Mouse (Mus musculus) lung, embryonic 15.5 days (tissue): ENCODE measurements around the gene Crtac1. TPM values are rescaled to one million over a fixed set of nuclear protein-coding genes. Genes with fewer than 3 reads are reported as not detected.

Experiments used
- ATAC-seq: fragments of 200-750 bp; cut with Nextera tagmentation; 2 replicates; pipeline ENCODE4 v1.8.0; 2017; ENCODE audit warnings: moderate number of reproducible peaks, borderline replicate concordance; ENCODE audit not compliant: low FRiP score, low TSS enrichment; ENCODE audit errors: extremely low read depth
- H3K27ac ChIP-seq: fragments of 300-500 bp; sonication (generic); 2 replicates; pipeline ENCODE4 v1.5.1; 2015; ENCODE audit warnings: moderate library complexity, mild to moderate bottlenecking, inconsistent platforms
- H3K27me3 ChIP-seq: fragments of 300-500 bp; sonication (generic); 2 replicates; pipeline ENCODE4 v1.6.1; 2015; ENCODE audit warnings: inconsistent platforms
- H3K36me3 ChIP-seq: fragments of 300-500 bp; sonication (generic); 2 replicates; pipeline ENCODE4 v1.6.1; 2015; ENCODE audit warnings: inconsistent platforms
- H3K4me1 ChIP-seq: fragments of 300-500 bp; sonication (generic); 2 replicates; pipeline ENCODE4 v1.6.1; 2015; ENCODE audit warnings: inconsistent platforms
- H3K4me2 ChIP-seq: fragments of 300-500 bp; sonication (generic); 2 replicates; pipeline ENCODE4 v1.6.1; 2015; ENCODE audit warnings: inconsistent platforms, mild to moderate bottlenecking, moderate library complexity
- H3K4me3 ChIP-seq: fragments of 300-500 bp; sonication (generic); 2 replicates; pipeline ENCODE4 v1.5.1; 2015; ENCODE audit warnings: mild to moderate bottlenecking, inconsistent platforms
- H3K9ac ChIP-seq: fragments of 300-500 bp; sonication (generic); 2 replicates; pipeline ENCODE4 v1.6.1; 2015; ENCODE audit warnings: inconsistent platforms
- H3K9me3 ChIP-seq: fragments of 300-500 bp; sonication (generic); 2 replicates; pipeline ENCODE4 v1.6.1; 2016; ENCODE audit warnings: inconsistent platforms
- WGBS: fragments of 180-500 bp; shearing (Covaris S2); methylation state at CpG from one replicate; pipeline ENCODE4 v1.1.7; 2015; 5-methylcytosine and 5-hydroxymethylcytosine counted together
- polyA plus RNA-seq: library from polyadenylated mRNA; unstranded; fragments of >200 nt; fragmentation: Nextera tagmentation; extraction: Ambion mirVana; gene quantifications from 2 replicates; pipeline ENCODE4 v1.2.1, GENCODE M21; 2015

Crtac1 gene
- polyA plus RNA-seq, 1 experiment from 2014 or later, result 2.0 TPM

- H3K27me3 ChIP-seq, result peaks cover 42% of the 10 kb centered on the region
- no peaks in the 10 kb centered on the region for H3K9me3 ChIP-seq
- WGBS, result 49% methylated on average over 8 of the region's 8 CpGs
- no peak for ATAC-seq
- no peak overlapping the region for H3K4me3 ChIP-seq
- H3K9ac ChIP-seq, result no peak overlapping the region
- H3K4me2 ChIP-seq, result no peak overlapping the region
- H3K27ac ChIP-seq, result no peak overlapping the region
- no peaks in the 10 kb centered on the region for H3K4me1 ChIP-seq
- H3K36me3 ChIP-seq, result no peaks in the 10 kb centered on the region
These were observed 51.8 kb downstream of the Crtac1 start for GRCm38 (mm10) chr19:42379798-42380197.

GRCm38 (mm10) chr19:42377206-42377605, 54.4 kb downstream of the Crtac1 start:
- no peak for ATAC-seq
- no peaks in the 10 kb centered on the region for H3K36me3 ChIP-seq
- no peaks in the 10 kb centered on the region for H3K4me1 ChIP-seq
- H3K9ac ChIP-seq, result no peak overlapping the region
- peaks cover 31% of the 10 kb centered on the region for H3K27me3 ChIP-seq
- no peak overlapping the region for H3K27ac ChIP-seq
- WGBS, result 56% methylated on average over 3 of the region's 3 CpGs
- no peaks in the 10 kb centered on the region for H3K9me3 ChIP-seq
- no peak overlapping the region for H3K4me2 ChIP-seq
- no peak overlapping the region for H3K4me3 ChIP-seq

- H3K36me3 ChIP-seq, result no peaks in the 10 kb centered on the region
- H3K9ac ChIP-seq, result no peak overlapping the region
- no peak overlapping the region for H3K27ac ChIP-seq
- no peaks in the 10 kb centered on the region for H3K9me3 ChIP-seq
- no peak for ATAC-seq
- H3K27me3 ChIP-seq, result no peaks in the 10 kb centered on the region
- H3K4me2 ChIP-seq, result no peak overlapping the region
- WGBS, result 82% methylated on average over 4 of the region's 4 CpGs
- no peaks in the 10 kb centered on the region for H3K4me1 ChIP-seq
- no peak overlapping the region for H3K4me3 ChIP-seq
These were observed 68.0 kb downstream of the Crtac1 start for GRCm38 (mm10) chr19:42363551-42363950.

GRCm38 (mm10) chr19:42358406-42358805, 73.2 kb downstream of the Crtac1 start:
- 57% methylated on average over 7 of the region's 7 CpGs for WGBS
- Histone ChIP-seq H3K9me3 (no peaks in the 10 kb centered on the region), H3K27ac (no peak overlapping the region), H3K9ac (no peak overlapping the region), H3K4me1 (no peaks in the 10 kb centered on the region), H3K4me2 (no peak overlapping the region), H3K4me3 (no peak overlapping the region), H3K27me3 (no peaks in the 10 kb centered on the region), H3K36me3 (no peaks in the 10 kb centered on the region)
- no peak for ATAC-seq

- Histone ChIP-seq H3K9me3 (no peaks in the 10 kb centered on the region), H3K27me3 (no peaks in the 10 kb centered on the region), H3K27ac (no peak overlapping the region), H3K36me3 (no peaks in the 10 kb centered on the region), H3K9ac (no peak overlapping the region), H3K4me3 (no peak overlapping the region), H3K4me2 (no peak overlapping the region), H3K4me1 (no peaks in the 10 kb centered on the region)
- 67% methylated on average over 5 of the region's 5 CpGs for WGBS
- ATAC-seq, result no peak
These were observed 74.7 kb downstream of the Crtac1 start for GRCm38 (mm10) chr19:42356854-42357253.

GRCm38 (mm10) chr19:42355476-42355875, 76.1 kb downstream of the Crtac1 start:
- no peak overlapping the region for H3K27ac ChIP-seq
- no peaks in the 10 kb centered on the region for H3K36me3 ChIP-seq
- H3K9me3 ChIP-seq, result no peaks in the 10 kb centered on the region
- H3K27me3 ChIP-seq, result no peaks in the 10 kb centered on the region
- H3K4me2 ChIP-seq, result no peak overlapping the region
- 90% methylated on average over 16 of the region's 16 CpGs for WGBS
- no peak overlapping the region for H3K9ac ChIP-seq
- no peak for ATAC-seq
- no peaks in the 10 kb centered on the region for H3K4me1 ChIP-seq
- H3K4me3 ChIP-seq, result no peak overlapping the region

- no peak overlapping the region for H3K27ac ChIP-seq
- no peak for ATAC-seq
- no peak overlapping the region for H3K4me2 ChIP-seq
- no peaks in the 10 kb centered on the region for H3K4me1 ChIP-seq
- H3K36me3 ChIP-seq, result no peaks in the 10 kb centered on the region
- H3K9me3 ChIP-seq, result no peaks in the 10 kb centered on the region
- H3K4me3 ChIP-seq, result no peak overlapping the region
- WGBS, result 49% methylated on average over 6 of the region's 6 CpGs
- H3K9ac ChIP-seq, result no peak overlapping the region
- no peaks in the 10 kb centered on the region for H3K27me3 ChIP-seq
These were observed 90.4 kb downstream of the Crtac1 start for GRCm38 (mm10) chr19:42341183-42341582.

GRCm38 (mm10) chr19:42332081-42332736, 99.4 kb downstream of the Crtac1 start:
- Histone ChIP-seq H3K4me1 (no peaks in the 10 kb centered on the region), H3K9me3 (no peaks in the 10 kb centered on the region), H3K36me3 (no peaks in the 10 kb centered on the region), H3K27me3 (no peaks in the 10 kb centered on the region), H3K4me2 (no peak overlapping the region), H3K9ac (no peak overlapping the region), H3K27ac (no peak overlapping the region), H3K4me3 (no peak overlapping the region)
- no peak for ATAC-seq
- WGBS, result 49% methylated on average over 9 of the region's 9 CpGs

GRCm38 (mm10) chr19:42331446-42331845, 100.1 kb downstream of the Crtac1 start:
- Histone ChIP-seq H3K27me3 (no peaks in the 10 kb centered on the region), H3K9ac (no peak overlapping the region), H3K36me3 (no peaks in the 10 kb centered on the region), H3K4me1 (no peaks in the 10 kb centered on the region), H3K4me3 (no peak overlapping the region), H3K4me2 (no peak overlapping the region), H3K9me3 (no peaks in the 10 kb centered on the region), H3K27ac (no peak overlapping the region)
- no peak for ATAC-seq
- WGBS, result 81% methylated on average over 7 of the region's 7 CpGs

- Histone ChIP-seq H3K4me1 (no peaks in the 10 kb centered on the region), H3K9me3 (no peaks in the 10 kb centered on the region), H3K27me3 (no peaks in the 10 kb centered on the region), H3K9ac (no peak overlapping the region), H3K4me2 (no peak overlapping the region), H3K4me3 (no peak overlapping the region), H3K36me3 (no peaks in the 10 kb centered on the region), H3K27ac (no peak overlapping the region)
- no peak for ATAC-seq
- WGBS, result 80% methylated on average over 9 of the region's 9 CpGs
These were observed 103.4 kb downstream of the Crtac1 start for GRCm38 (mm10) chr19:42328160-42328559.

- H3K27ac ChIP-seq, result no peak overlapping the region
- no peaks in the 10 kb centered on the region for H3K27me3 ChIP-seq
- H3K4me1 ChIP-seq, result no peaks in the 10 kb centered on the region
- no peak overlapping the region for H3K4me3 ChIP-seq
- H3K9me3 ChIP-seq, result no peaks in the 10 kb centered on the region
- H3K36me3 ChIP-seq, result no peaks in the 10 kb centered on the region
- no peak overlapping the region for H3K4me2 ChIP-seq
- 4% methylated on average over 11 of the region's 11 CpGs for WGBS
- no peak for ATAC-seq
- no peak overlapping the region for H3K9ac ChIP-seq
These were observed 105.7 kb downstream of the Crtac1 start for GRCm38 (mm10) chr19:42325894-42326293.

GRCm38 (mm10) chr19:42322357-42323090, 109.1 kb downstream of the Crtac1 start:
- H3K27ac ChIP-seq, result no peak overlapping the region
- no peaks in the 10 kb centered on the region for H3K4me1 ChIP-seq
- H3K4me2 ChIP-seq, result no peak overlapping the region
- no peaks in the 10 kb centered on the region for H3K9me3 ChIP-seq
- no peak overlapping the region for H3K9ac ChIP-seq
- 56% methylated on average over 12 of the region's 12 CpGs for WGBS
- H3K27me3 ChIP-seq, result peaks cover 18% of the 10 kb centered on the region
- H3K36me3 ChIP-seq, result no peaks in the 10 kb centered on the region
- no peak for ATAC-seq
- no peak overlapping the region for H3K4me3 ChIP-seq
